Mouse (Mus musculus) monocyte, adult 59 days (primary cell): ENCODE data around the gene Pvrig. TPM values are rescaled to one million over a fixed set of nuclear protein-coding genes. Genes with fewer than 3 reads are reported as not detected.

Experiments used
- total RNA-seq, 2 experiments: library from RNA; stranded (reverse); gene quantifications; one replicate each; pipeline ENCODE4 v1.2.4; 2023

The Pvrig gene
- 10 to 100 TPM in 1 of 2 experiments, 1 to 10 TPM in 1; 8.9 to 11.7 TPM for total RNA-seq

DNA sequence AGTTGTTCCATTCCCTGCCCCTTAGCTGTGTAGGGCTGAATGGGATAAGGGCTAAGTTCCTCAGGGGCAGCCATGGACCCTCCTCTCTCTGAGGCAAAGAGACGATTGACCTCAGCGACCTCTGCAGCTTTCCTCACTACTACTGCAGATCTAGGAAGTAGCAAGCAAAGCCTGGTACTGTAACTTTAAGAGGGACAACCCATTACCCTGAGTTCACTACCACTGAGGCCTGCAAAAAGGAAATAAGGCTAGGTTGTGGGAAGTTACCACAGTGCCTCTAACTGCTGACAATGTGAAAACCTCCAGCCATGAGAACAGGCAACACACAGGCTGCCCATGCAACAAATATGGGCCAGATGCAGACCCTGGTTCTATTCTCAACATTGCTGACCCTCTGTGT is at the start of gene Pvrig:
Gene Pvrig, plus strand, starts transcription at position 301 of the 400 bp plus-strand sequence.

Other genes starting within 250 kb of the Pvrig start
- gene Zscan21, start 225.1 kb upstream of the Pvrig start, total RNA-seq, result 1 to 10 TPM; 7.0 to 7.9 TPM
- gene Zfp113, start 186.2 kb upstream of the Pvrig start, total RNA-seq, result 1 to 10 TPM; 2.5 to 3.6 TPM
- 10 to 100 TPM; 45.2 to 52.4 TPM for gene Cops6, start 180.9 kb upstream of the Pvrig start, total RNA-seq
- gene Ap4m1, start 170.0 kb upstream of the Pvrig start, total RNA-seq, result 10 to 100 TPM; 44.6 to 51.6 TPM
- 10 to 100 TPM; 22.7 to 24.9 TPM for gene Mcm7, start 169.5 kb upstream of the Pvrig start, total RNA-seq
- gene Taf6, start 154.5 kb upstream of the Pvrig start, total RNA-seq, result 10 to 100 TPM; 22.3 to 23.2 TPM
- 10 to 100 TPM; 12.7 to 16.3 TPM for gene Cnpy4, start 154.5 kb upstream of the Pvrig start, total RNA-seq
- 1 to 10 TPM; 3.1 to 4.2 TPM for gene Mblac1, start 147.6 kb upstream of the Pvrig start, total RNA-seq
- gene Nxpe5, start 116.1 kb upstream of the Pvrig start, total RNA-seq, result 1 to 10 TPM; 6.4 to 8.4 TPM
- 10 to 100 TPM; 77.4 to 83.2 TPM for gene Lamtor4, start 86.5 kb upstream of the Pvrig start, total RNA-seq
- 10 to 100 TPM; 54.7 to 72.0 TPM for gene BC037034, start 77.9 kb upstream of the Pvrig start, total RNA-seq
- gene Gal3st4, start 69.1 kb upstream of the Pvrig start, total RNA-seq, result under 1 TPM in 1 of 2 experiments, not detected in 1; 0.30 TPM
- gene Gm43720, start 62.0 kb upstream of the Pvrig start, total RNA-seq, result not detected
- gene Gpc2, start 62.0 kb upstream of the Pvrig start, total RNA-seq, result 1 to 10 TPM; 2.0 to 2.5 TPM
- 1 to 10 TPM in 1 of 2 experiments, under 1 TPM in 1; 0.67 to 1.6 TPM for gene Stag3, start 61.7 kb upstream of the Pvrig start, total RNA-seq
- gene Zfp157, start 99.5 kb downstream of the Pvrig start, total RNA-seq, result 10 to 100 TPM in 1 of 2 experiments, 1 to 10 TPM in 1; 9.4 to 10.1 TPM
- gene 1700123K08Rik, start 222.8 kb downstream of the Pvrig start, total RNA-seq, result not detected